Mouse (Mus musculus): ENCODE data around the gene Tarsl2.

The Tarsl2 gene

GRCm38 (mm10) chr7:65657490-65658120, 12.9 kb downstream of the Tarsl2 start:
- no peak for DNase-seq (ENCODE audit: low spot score in 2 of 2)

GRCm38 (mm10) chr7:65663225-65663790, 18.6 kb downstream of the Tarsl2 start:
- no peak for DNase-seq (ENCODE audit: low spot score in 2 of 2)

- DNase-seq (ENCODE audit: low spot score in 2 of 2), result peak in 1 of 2 experiments; percentile 59
Measured at GRCm38 (mm10) chr7:65663886-65664285, 19.2 kb downstream of the Tarsl2 start.

GRCm38 (mm10) chr7:65667491-65667890, 22.8 kb downstream of the Tarsl2 start:
- DNase-seq (ENCODE audit: low spot score in 2 of 2), result no peak

GRCm38 (mm10) chr7:65678050-65678449, 33.4 kb downstream of the Tarsl2 start:
- no peak for DNase-seq (ENCODE audit: low spot score in 2 of 2)

GRCm38 (mm10) chr7:65678900-65679595, 34.4 kb downstream of the Tarsl2 start:
- no peak for DNase-seq (ENCODE audit: low spot score in 2 of 2)

- no peak for DNase-seq (ENCODE audit: low spot score in 2 of 2)
Measured at GRCm38 (mm10) chr7:65681166-65681565, 36.5 kb downstream of the Tarsl2 start.

- DNase-seq (ENCODE audit: low spot score in 2 of 2), result no peak
Measured at GRCm38 (mm10) chr7:65684256-65684835, 39.6 kb downstream of the Tarsl2 start.

- DNase-seq (ENCODE audit: low spot score in 2 of 2), result no peak
Measured at GRCm38 (mm10) chr7:65686664-65687063, 42.0 kb downstream of the Tarsl2 start.

GRCm38 (mm10) chr7:65690869-65691268, 46.2 kb downstream of the Tarsl2 start, which contains the start of gene Tm2d3:
Tm2d3 (plus strand) TSS chr7:65691169.
- DNase-seq (ENCODE audit: low spot score in 2 of 2), result no peak

GRCm38 (mm10) chr7:65691929-65692605, 47.4 kb downstream of the Tarsl2 start:
- no peak for DNase-seq (ENCODE audit: low spot score in 2 of 2)

- DNase-seq (ENCODE audit: low spot score in 2 of 2), result no peak
Measured at GRCm38 (mm10) chr7:65692883-65693282, 48.2 kb downstream of the Tarsl2 start.

GRCm38 (mm10) chr7:65693301-65693821, 48.7 kb downstream of the Tarsl2 start:
- DNase-seq (ENCODE audit: low spot score in 2 of 2), result peak; percentile 70 to 80

GRCm38 (mm10) chr7:65696450-65696849, 51.8 kb downstream of the Tarsl2 start:
- DNase-seq (ENCODE audit: low spot score in 2 of 2), result no peak

GRCm38 (mm10) chr7:65702076-65702475, 57.4 kb downstream of the Tarsl2 start:
- no peak for DNase-seq (ENCODE audit: low spot score in 2 of 2)

- peak; percentile 69 to 77 for DNase-seq (ENCODE audit: low spot score in 2 of 2)
Measured at GRCm38 (mm10) chr7:65704818-65705242, 60.1 kb downstream of the Tarsl2 start.

- DNase-seq (ENCODE audit: low spot score in 2 of 2), result no peak
Measured at GRCm38 (mm10) chr7:65708506-65708905, 63.8 kb downstream of the Tarsl2 start.

GRCm38 (mm10) chr7:65710301-65710700, 65.6 kb downstream of the Tarsl2 start:
- DNase-seq (ENCODE audit: low spot score in 2 of 2), result no peak

- DNase-seq (ENCODE audit: low spot score in 2 of 2), result no peak
Measured at GRCm38 (mm10) chr7:65713782-65714181, 69.1 kb downstream of the Tarsl2 start.

GRCm38 (mm10) chr7:65714304-65714703, 69.6 kb downstream of the Tarsl2 start:
- no peak for DNase-seq (ENCODE audit: low spot score in 2 of 2)

GRCm38 (mm10) chr7:65734024-65734423, 89.3 kb downstream of the Tarsl2 start:
- no peak for DNase-seq (ENCODE audit: low spot score in 2 of 2)

GRCm38 (mm10) chr7:65735261-65735660, 90.6 kb downstream of the Tarsl2 start:
- DNase-seq (ENCODE audit: low spot score in 2 of 2), result no peak

All from right cerebral cortex, postnatal 36 days (tissue).